Mouse (Mus musculus) bone marrow macrophage, adult 2 months (primary cell): Measurements from ENCODE around the gene Zswim1.

Experiments
- CTCF ChIP-seq: IDR thresholded peaks from 2 replicates; pipeline ENCODE4 v1.5.1; 2012; ENCODE audit warnings: low read depth, mild to moderate bottlenecking, low read length, moderate library complexity
- POLR2A ChIP-seq: IDR thresholded peaks from 2 replicates; pipeline ENCODE4 v1.6.1; 2012; ENCODE audit warnings: mild to moderate bottlenecking, low read depth, low read length, borderline replicate concordance

GRCm38 (mm10) chr2:164857842-164858553, 35.5 kb downstream of the Zswim1 start:
- TF ChIP-seq CTCF, result no peak
- TF ChIP-seq POLR2A, result no peak
